Mouse (Mus musculus): ENCODE measurements around the gene Wdr27.
"Not testable (repeated sequence)": the region's sequence is repeated elsewhere in the genome, so short reads cannot be mapped to it uniquely, and the experiment has no call there.

Wdr27 gene

DNA sequence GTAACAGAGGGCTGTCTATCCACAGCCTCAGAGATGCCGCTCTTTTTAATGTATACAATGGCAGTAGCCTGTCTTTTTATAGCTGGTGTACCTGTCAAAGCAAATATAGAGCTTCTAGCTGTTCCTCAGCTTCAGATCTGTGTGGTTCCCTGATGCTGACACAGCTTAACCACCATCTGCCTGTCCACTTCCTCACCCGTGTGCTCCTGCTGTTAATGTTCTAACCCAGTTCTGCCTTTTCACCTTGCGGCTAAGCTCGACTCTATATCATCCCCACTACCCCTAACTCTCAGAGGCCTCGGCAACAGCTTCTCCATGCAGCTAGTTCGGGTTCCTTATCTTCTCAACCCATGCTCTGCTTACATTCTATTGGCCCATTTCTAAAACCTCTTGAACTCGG, 12.3 kb downstream of the Wdr27 start:
- no peak for DNase-seq (ENCODE audit: low spot score in 2 of 2)

GRCm38 (mm10) chr17:14928631-14929030, 14.3 kb downstream of the Wdr27 start:
- no peak for DNase-seq (ENCODE audit: low spot score in 2 of 2)

GRCm38 (mm10) chr17:14927644-14928218, 15.2 kb downstream of the Wdr27 start:
- DNase-seq (ENCODE audit: low spot score in 2 of 2), result no peak

DNA sequence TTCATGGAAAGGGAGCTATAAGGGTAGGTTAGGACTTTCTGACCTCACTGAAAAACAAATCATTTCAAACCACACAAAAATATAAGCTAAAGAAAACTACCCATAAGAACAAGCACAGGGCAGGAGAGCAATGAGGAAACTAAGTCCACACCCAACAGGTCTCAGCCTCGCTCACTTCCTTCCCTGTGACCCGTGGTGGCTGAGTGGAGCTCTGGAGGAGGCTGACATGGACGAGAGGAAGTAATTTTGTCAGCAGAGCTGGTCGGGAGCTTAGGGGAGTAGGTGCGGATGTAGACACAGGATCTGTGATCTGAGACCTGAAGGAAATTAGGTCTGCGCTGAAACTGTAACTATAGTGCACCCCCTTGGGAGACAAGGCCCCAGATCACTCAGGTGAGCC, 21.4 kb downstream of the Wdr27 start:
- no peak for DNase-seq (ENCODE audit: low spot score in 2 of 2)

DNA sequence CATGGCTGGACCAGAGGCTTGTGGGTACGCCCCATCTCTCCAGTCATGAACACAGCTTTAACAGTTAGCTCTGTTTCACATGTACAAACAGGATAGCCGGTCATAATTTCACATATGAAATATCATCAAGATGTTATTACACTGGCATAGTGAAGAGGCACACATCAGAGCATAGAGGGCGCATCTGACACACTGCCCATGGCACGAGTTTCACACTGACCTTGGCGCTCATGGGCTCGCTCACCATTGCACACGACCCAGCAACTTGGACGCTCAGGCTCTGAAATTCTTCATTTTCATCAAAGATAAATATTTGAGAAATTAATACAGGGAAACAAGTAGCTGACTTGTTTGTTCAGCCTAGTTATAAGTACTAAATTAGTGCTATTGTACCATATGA, 25.1 kb downstream of the Wdr27 start:
- DNase-seq (ENCODE audit: low spot score in 2 of 2), result no peak

GRCm38 (mm10) chr17:14914401-14914800, 28.6 kb downstream of the Wdr27 start:
- DNase-seq (ENCODE audit: low spot score in 2 of 2), result no peak

DNA sequence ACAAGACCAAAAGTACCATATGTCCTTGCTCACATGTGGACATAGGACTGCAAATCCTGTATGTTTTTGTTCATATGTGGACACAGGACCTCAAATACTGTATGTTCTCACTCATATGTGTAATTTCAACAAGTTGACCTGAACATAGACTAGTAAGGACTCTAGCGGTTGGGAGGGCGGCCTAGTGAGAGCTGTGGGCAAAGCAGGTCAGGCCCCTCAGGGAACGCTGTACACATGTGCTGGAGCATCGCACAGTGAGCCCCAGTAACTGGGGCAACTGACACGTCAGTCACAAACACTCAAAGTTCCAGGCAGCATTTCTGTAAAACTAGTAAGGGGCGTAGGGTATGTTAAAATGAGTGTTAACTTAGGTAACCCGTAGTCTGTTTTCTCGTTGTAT, 30.0 kb downstream of the Wdr27 start:
- no peak for DNase-seq (ENCODE audit: low spot score in 2 of 2)

GRCm38 (mm10) chr17:14912420-14912819, 30.5 kb downstream of the Wdr27 start:
- no peak for DNase-seq (ENCODE audit: low spot score in 2 of 2)

DNA sequence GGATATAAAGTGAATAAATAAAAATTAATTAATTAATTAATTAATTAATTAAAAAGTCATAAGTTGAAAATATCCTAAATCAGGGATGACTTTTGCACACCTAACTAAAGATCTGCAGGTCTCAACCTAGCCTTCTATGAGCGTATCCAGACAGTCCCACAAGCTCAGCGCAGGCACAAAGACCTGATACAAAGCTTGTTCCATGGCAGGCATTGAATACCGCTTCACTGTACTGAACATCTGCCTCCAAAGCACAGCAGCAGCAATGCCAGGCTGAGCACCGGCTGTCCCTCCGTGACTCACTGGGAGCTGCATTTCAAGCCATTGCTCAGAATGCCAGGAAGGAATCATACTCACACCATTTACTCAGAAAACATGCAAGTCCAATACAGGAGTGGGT, 32.2 kb downstream of the Wdr27 start:
- DNase-seq (ENCODE audit: low spot score in 2 of 2), result no peak

- no peak for DNase-seq (ENCODE audit: low spot score in 2 of 2)
Measured at GRCm38 (mm10) chr17:14909331-14909730, 33.6 kb downstream of the Wdr27 start.

DNA sequence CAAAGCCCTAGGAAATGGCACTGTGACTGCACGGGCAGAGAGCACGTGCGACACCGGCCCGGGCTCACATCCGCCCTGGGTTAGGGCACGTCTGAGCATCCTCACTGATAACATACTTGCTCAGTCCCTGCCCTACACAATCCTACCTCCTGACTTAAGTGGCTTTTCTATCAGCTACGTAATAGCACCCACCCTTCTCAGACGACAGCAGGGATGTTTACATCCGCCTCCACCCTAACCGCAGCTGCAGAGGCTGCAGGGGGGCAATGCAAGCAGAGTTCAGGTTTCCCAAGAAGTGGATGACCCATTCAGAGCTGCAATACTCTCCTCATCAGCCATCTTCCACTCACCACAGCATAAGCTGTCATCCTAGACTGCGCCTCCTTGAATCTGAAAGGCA, 35.8 kb downstream of the Wdr27 start:
- no peak for DNase-seq (ENCODE audit: low spot score in 2 of 2)

- no peak for DNase-seq (ENCODE audit: low spot score in 2 of 2)
Measured at GRCm38 (mm10) chr17:14906611-14907010, 36.3 kb downstream of the Wdr27 start.

GRCm38 (mm10) chr17:14904637-14905265, 38.2 kb downstream of the Wdr27 start:
- DNase-seq (ENCODE audit: low spot score in 2 of 2), result peak; percentile 20 to 71

DNA sequence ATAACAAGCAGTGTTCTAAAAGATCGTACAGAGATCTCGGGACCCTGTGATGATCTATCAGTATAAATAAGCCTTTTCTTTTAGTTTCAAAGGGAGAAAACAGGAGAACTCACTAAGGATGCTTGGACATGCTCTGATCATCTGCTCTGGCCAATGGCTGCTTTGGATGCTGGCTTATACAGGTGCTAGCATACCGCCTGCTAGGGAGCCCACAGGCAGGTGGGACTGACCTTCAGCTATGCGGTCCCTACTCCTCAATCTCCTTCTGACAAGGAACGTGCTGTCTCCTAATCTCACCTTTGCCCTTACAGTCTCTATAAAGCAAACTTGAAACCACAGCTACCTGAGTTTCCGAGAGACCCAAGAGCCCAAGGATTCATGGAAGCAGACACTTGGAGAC, 38.8 kb downstream of the Wdr27 start:
- DNase-seq (ENCODE audit: low spot score in 2 of 2), result no peak

- DNase-seq (ENCODE audit: low spot score in 2 of 2), result no peak
Measured at GRCm38 (mm10) chr17:14903212-14903611, 39.7 kb downstream of the Wdr27 start.

DNA sequence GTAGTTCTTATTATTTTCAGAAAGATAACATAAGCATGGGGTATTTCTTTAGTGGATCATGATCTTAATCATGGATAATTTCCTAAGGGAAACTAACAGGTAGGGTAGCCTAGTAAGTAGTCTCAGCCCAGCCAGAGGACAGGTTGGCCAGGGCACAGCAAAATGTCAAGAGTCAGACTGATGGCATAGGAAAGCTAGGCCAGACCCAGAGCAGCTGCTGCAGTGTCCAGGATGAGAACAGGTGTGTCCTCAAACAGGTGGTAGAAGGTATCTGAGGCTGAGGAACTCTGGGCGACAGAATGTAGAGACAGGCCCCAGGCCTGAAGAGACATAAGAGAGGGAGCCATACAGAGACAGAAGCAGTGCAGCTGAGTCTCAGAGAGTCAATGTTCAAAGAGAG, 44.0 kb downstream of the Wdr27 start:
- no peak for DNase-seq (ENCODE audit: low spot score in 2 of 2)

GRCm38 (mm10) chr17:14895058-14895457, 47.9 kb downstream of the Wdr27 start:
- not testable (repeated sequence) for DNase-seq (ENCODE audit: low spot score in 2 of 2)

DNA sequence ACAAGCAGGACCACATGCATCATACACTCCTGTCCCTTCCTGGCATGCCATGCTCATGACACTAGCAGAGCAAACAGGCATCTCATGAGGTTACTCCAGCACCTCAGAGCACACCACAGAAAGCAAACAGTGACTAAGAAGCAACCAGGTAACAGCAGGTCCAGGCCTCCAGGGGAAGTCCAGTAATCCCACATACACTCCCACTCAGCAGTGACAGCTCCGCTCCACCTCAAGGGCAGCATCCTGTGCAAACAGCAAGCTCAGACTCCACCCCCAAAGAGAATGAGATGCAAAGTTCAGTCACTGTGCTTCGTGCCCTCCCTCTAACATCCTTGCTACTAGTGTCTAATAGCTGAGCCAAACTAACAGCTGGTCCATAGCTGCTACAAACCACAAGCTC, 56.0 kb downstream of the Wdr27 start:
- no peak for DNase-seq (ENCODE audit: low spot score in 2 of 2)

- DNase-seq (ENCODE audit: low spot score in 2 of 2), result no peak
Measured at GRCm38 (mm10) chr17:14874656-14875204, 68.2 kb downstream of the Wdr27 start.

DNA sequence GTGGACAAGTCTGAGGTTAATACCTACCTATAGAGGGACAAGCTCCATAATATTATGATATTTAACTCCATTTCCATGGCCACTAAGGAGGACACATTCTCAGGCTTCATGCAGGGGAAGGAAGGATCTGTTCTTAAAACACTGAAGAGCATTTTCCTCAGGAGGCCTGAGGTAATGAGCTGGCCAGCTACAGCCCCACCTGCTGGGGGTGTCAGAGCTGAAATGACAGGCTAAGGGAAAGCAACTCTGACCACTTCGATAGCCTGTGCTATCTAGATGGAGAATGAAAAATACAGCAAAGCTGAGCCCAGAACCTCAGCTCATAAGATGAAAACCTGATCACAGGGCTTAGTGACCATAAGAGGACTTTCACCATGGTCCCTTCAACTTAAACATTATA, 82.7 kb downstream of the Wdr27 start:
- no peak for DNase-seq (ENCODE audit: low spot score in 2 of 2)

GRCm38 (mm10) chr17:14847709-14848108, 95.2 kb downstream of the Wdr27 start:
- DNase-seq (ENCODE audit: low spot score in 2 of 2), result no peak

DNA sequence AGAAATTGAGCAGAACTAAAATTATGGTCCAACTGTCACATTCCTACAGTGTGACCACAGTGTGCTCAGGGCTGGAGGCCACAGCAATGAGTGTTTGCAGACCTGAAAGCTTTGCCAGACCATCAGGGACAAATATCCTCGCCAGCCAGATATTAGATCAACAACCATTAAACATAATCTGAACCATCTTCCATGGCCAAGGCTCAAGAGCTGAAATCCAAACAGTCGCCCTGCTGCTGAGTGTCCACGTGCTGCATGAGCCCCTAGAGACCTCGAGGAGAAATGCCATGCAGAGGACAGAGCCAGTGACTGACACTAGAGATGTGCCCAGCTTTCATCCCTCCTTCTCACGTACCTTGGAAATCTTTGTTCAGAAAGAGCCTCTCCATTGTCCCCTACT, 96.1 kb downstream of the Wdr27 start:
- no peak for DNase-seq (ENCODE audit: low spot score in 2 of 2)

GRCm38 (mm10) chr17:14826715-14827295, 116.2 kb downstream of the Wdr27 start:
- DNase-seq (ENCODE audit: low spot score in 2 of 2), result no peak
